In the genomic region with DNA sequence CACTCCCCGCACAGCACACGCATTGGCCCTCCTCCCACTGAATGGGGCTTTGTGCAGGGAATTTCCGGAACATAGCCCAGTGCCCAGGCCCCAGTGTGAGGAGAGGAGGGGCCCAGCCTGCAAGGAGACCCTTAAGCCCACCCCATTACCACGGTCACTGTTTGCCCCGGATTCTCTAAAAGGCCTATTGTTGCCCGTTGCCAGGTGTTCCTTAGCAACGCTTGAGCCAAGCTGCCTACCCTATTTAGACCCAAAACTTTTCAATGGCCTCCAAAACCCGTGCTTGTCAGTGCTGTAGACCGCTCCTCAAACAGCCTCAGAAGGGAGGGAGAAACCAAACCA, we compare ENCODE assay signal across 9 mouse cellular contexts. TPM values are rescaled to one million over a fixed set of nuclear protein-coding genes. Genes with fewer than 3 reads are reported as not detected.
DNase-seq lines count a peak whose midpoint lies in the region; ATAC-seq lines count a peak whose summit lies in the region.
"Had no signal": no experiment of that assay in that cellular context is flagged by ENCODE, and none has a peak within 500 bp of the region (broad histone marks: within the 10 kb centered on the region; RNA-seq: fewer than 3 reads in every experiment).

No protein-coding gene starts in this region.

- H3K27ac ChIP-seq in heart, embryonic 13.5 days (replicated peaks) = no peak overlapping the region
- peak overlapping the region; percentile 89 for H3K27ac ChIP-seq in forebrain, embryonic 10.5 days
- H3K27ac ChIP-seq in midbrain, embryonic 16.5 days (ENCODE audit: low read length) = no peak overlapping the region

- H3K4me3 ChIP-seq in heart, embryonic 13.5 days = no peak overlapping the region
- peak overlapping the region; percentile 39 for H3K4me3 ChIP-seq in forebrain, embryonic 10.5 days
- no peak overlapping the region for H3K4me3 ChIP-seq in midbrain, embryonic 16.5 days (ENCODE audit: low read depth, low read length)

- H3K9me3 ChIP-seq in heart, embryonic 13.5 days = no peaks in the 10 kb centered on the region
- no peaks in the 10 kb centered on the region for H3K9me3 ChIP-seq in forebrain, embryonic 10.5 days
- no peaks in the 10 kb centered on the region for H3K9me3 ChIP-seq in midbrain, embryonic 16.5 days (replicated peaks; ENCODE audit: control insufficient read depth, low read length, poor library complexity, severe bottlenecking)

- H3K36me3 ChIP-seq in heart, embryonic 13.5 days = no peaks in the 10 kb centered on the region
- no peaks in the 10 kb centered on the region for H3K36me3 ChIP-seq in forebrain, embryonic 10.5 days (replicated peaks)
- no peaks in the 10 kb centered on the region for H3K36me3 ChIP-seq in midbrain, embryonic 16.5 days (ENCODE audit: control insufficient read depth, insufficient read depth, low read length)

- DNase-seq in heart, adult 8-10 months (ENCODE audit: low spot score) = no peak
- peak; percentile 92 for DNase-seq in forebrain, embryonic 10.5 days (ENCODE audit: extremely low spot score, low spot score)
- DNase-seq in layer of hippocampus, adult 9-11 months = peak; percentile 65
- no peak for DNase-seq in urinary bladder, adult 2 months (ENCODE audit: low spot score)
- DNase-seq in T-cell, adult 2 months (ENCODE audit: low spot score) = no peak
- DNase-seq in ovary, adult 18-20 months (ENCODE audit: low spot score) = no peak

- H3K9ac ChIP-seq in heart, embryonic 13.5 days = no peak overlapping the region
- no peak overlapping the region for H3K9ac ChIP-seq in midbrain, embryonic 16.5 days (ENCODE audit: low read depth, low read length)

- WGBS in heart, embryonic 13.5 days = 5% methylated on average over 9 of the region's 9 CpGs
- 1% methylated on average over 9 of the region's 9 CpGs for WGBS in forebrain, embryonic 10.5 days
- 1% methylated on average over 9 of the region's 9 CpGs for WGBS in midbrain, embryonic 16.5 days

- peak overlapping the region; percentile 49 for H3K4me2 ChIP-seq in heart, embryonic 13.5 days
- H3K4me2 ChIP-seq in midbrain, embryonic 16.5 days (ENCODE audit: low read length) = peak overlapping the region; percentile 43

- H3K4me1 ChIP-seq in heart, embryonic 13.5 days = no peaks in the 10 kb centered on the region
- H3K4me1 ChIP-seq in forebrain, embryonic 10.5 days = peaks cover 55% of the 10 kb centered on the region
- peaks cover 7% of the 10 kb centered on the region for H3K4me1 ChIP-seq in midbrain, embryonic 16.5 days (ENCODE audit: control insufficient read depth, insufficient read depth, low read length)

- no peak for ATAC-seq in heart, embryonic 13.5 days (ENCODE audit: extremely low read depth, insufficient number of reproducible peaks, low FRiP score, low TSS enrichment)
- peak; percentile 96 for ATAC-seq in midbrain, embryonic 16.5 days

- H3K27me3 ChIP-seq in heart, embryonic 13.5 days (replicated peaks) = no peaks in the 10 kb centered on the region
- H3K27me3 ChIP-seq in forebrain, embryonic 10.5 days (ENCODE audit: poor library complexity, severe bottlenecking) = no peaks in the 10 kb centered on the region
- no peaks in the 10 kb centered on the region for H3K27me3 ChIP-seq in midbrain, embryonic 16.5 days (ENCODE audit: control insufficient read depth, insufficient read depth, low read depth, low read length)
- H3K27me3 ChIP-seq: CH12.LX had no signal

RNA-seq across cellular contexts. Expression of gene Ascl1, which starts 45.7 kb away (rescaled TPM):
- 0.15 and 0.35 TPM in 2 replicates for polyA plus RNA-seq in heart, embryonic 13.5 days (2015; fragmentation: Nextera tagmentation; extraction: Ambion mirVana)
- total RNA-seq in heart, adult 8-10 months (2022) = not detected
- polyA plus RNA-seq in forebrain, embryonic 10.5 days (2016; fragmentation: Nextera tagmentation; extraction: Ambion mirVana) = 15.6 and 17.3 TPM in 2 replicates
- polyA plus RNA-seq in midbrain, embryonic 16.5 days (2015; fragmentation: Nextera tagmentation; extraction: Ambion mirVana) = 8.1 and 9.0 TPM in 2 replicates
- 0.11 and 0.22 TPM in 2 replicates for polyA plus RNA-seq in urinary bladder, adult 2 months (2012; rRNA removed)
- total RNA-seq: CH12.LX had no signal

Comparison
In these comparisons a context has a peak if more than half of its experiments do, and no peak if none do; other contexts are left out.
1. DNase-seq: peak in forebrain, embryonic 10.5 days (single experiment) and layer of hippocampus, adult 9-11 months (single experiment); none in heart, adult 8-10 months (single experiment), urinary bladder, adult 2 months (single experiment), T-cell, adult 2 months (single experiment) and ovary, adult 18-20 months (single experiment).